Mouse (Mus musculus) brain, embryonic 14.5 days (tissue): ENCODE measurements around the gene Pgp.

Source experiments
- CTCF ChIP-seq: fragments of 200-500 bp; IDR thresholded peaks from 2 replicates; pipeline ENCODE4 v1.5.1; 2012; ENCODE audit warnings: inconsistent platforms, mild to moderate bottlenecking, moderate library complexity, borderline replicate concordance; ENCODE audit not compliant: insufficient read depth, insufficient read length; ENCODE audit errors: extremely low read depth
- POLR2A ChIP-seq: fragments of 200-500 bp; IDR thresholded peaks from 2 replicates; pipeline ENCODE4 v1.6.1; 2012; ENCODE audit warnings: mild to moderate bottlenecking, inconsistent platforms, borderline replicate concordance; ENCODE audit not compliant: poor library complexity, insufficient read depth, insufficient read length, severe bottlenecking; ENCODE audit errors: extremely low read depth

DNA sequence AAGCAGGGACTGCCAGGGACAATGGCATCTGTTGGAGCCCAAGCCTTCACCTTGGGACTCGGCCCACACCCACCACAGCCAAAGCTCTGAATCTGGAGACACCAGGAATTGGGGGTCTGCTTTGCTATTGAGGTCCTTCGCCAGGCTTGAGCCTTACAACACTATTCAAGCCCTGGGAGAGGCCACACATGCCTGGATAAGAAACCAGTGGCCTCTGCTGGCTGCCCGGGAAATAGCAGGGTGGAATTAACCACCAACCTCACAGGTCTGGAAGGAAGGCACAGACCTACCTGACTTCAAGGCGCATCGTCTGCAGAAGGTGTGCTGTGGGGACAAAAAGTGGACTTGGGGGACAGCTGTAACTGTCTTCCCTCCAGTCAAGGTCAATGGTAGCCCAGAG lies 43.4 kb downstream of the Pgp start:
- TF ChIP-seq CTCF (peak; percentile 82), POLR2A (no peak)
